Mouse (Mus musculus) olfactory bulb, adult 2 months (tissue): ENCODE results near the gene 3110082J24Rik. TPM values are rescaled to one million over a fixed set of nuclear protein-coding genes. Genes with fewer than 3 reads are reported as not detected.

Experiments used
- H3K27ac ChIP-seq: fragments of 200-500 bp; 2 replicates; pipeline ENCODE4 v1.5.1; 2012; ENCODE audit warnings: low read depth, low read length; ENCODE audit not compliant: insufficient read depth
- H3K4me1 ChIP-seq: fragments of 200-500 bp; 2 replicates; pipeline ENCODE4 v1.6.1; 2012; ENCODE audit warnings: low read length; ENCODE audit not compliant: control insufficient read depth, insufficient read depth
- H3K4me3 ChIP-seq: fragments of 200-500 bp; 2 replicates; pipeline ENCODE4 v1.5.1; 2012; ENCODE audit warnings: mild to moderate bottlenecking, low read depth, low read length, moderate library complexity; ENCODE audit not compliant: insufficient read depth
- CTCF ChIP-seq: fragments of 200-500 bp; IDR thresholded peaks from 2 replicates; pipeline ENCODE4 v1.5.1; 2012; ENCODE audit warnings: low read depth, mild to moderate bottlenecking, low read length, moderate library complexity; ENCODE audit not compliant: insufficient read depth
- POLR2A ChIP-seq: fragments of 200-500 bp; IDR thresholded peaks from 2 replicates; pipeline ENCODE4 v1.6.1; 2012; ENCODE audit warnings: mild to moderate bottlenecking, low read depth, low read length, moderate library complexity; ENCODE audit not compliant: insufficient read depth
- WGBS: fragments of 180-500 bp; shearing (Covaris S2); methylation state at CpG from one replicate; pipeline ENCODE4 v1.1.7; 2018; 5-methylcytosine and 5-hydroxymethylcytosine counted together
- polyA plus RNA-seq: library from polyadenylated mRNA; stranded (reverse); fragments of >200 nt; gene quantifications from 2 replicates; pipeline ENCODE4 v1.2.4, GENCODE M21; 2012; ENCODE audit warnings: low replicate concordance; ENCODE audit not compliant: missing spikeins, insufficient read depth, insufficient read length

Gene 3110082J24Rik
- polyA plus RNA-seq, 1 experiment = not detected

GRCm38 (mm10) chr5:30122481-30122880, 16.6 kb upstream of the 3110082J24Rik start:
- H3K27ac ChIP-seq = no peak overlapping the region
- no peak overlapping the region for H3K4me3 ChIP-seq
- 91% methylated on average over 6 of the region's 6 CpGs for WGBS
- no peak for TF ChIP-seq CTCF
- TF ChIP-seq POLR2A = no peak
- H3K4me1 ChIP-seq = peaks cover 6% of the 10 kb centered on the region

- H3K4me3 ChIP-seq = no peak overlapping the region
- 84% methylated on average over 7 of the region's 7 CpGs for WGBS
- H3K27ac ChIP-seq = no peak overlapping the region
- no peak for TF ChIP-seq CTCF
- TF ChIP-seq POLR2A = no peak
- H3K4me1 ChIP-seq = 0 out of 2 replicates have a peak, but pooled peaks cover 3% of the 10 kb centered on the region
Observed at GRCm38 (mm10) chr5:30120106-30120505, 14.2 kb upstream of the 3110082J24Rik start.

GRCm38 (mm10) chr5:30119163-30119562, 13.3 kb upstream of the 3110082J24Rik start:
- Histone ChIP-seq H3K27ac (no peak overlapping the region), H3K4me1 (peaks cover 11% of the 10 kb centered on the region), H3K4me3 (no peak overlapping the region)
- 64% methylated on average over 6 of the region's 6 CpGs for WGBS
- no peak for TF ChIP-seq POLR2A
- TF ChIP-seq CTCF = no peak

- Histone ChIP-seq H3K27ac (no peak overlapping the region), H3K4me1 (peaks cover 16% of the 10 kb centered on the region), H3K4me3 (no peak overlapping the region)
- TF ChIP-seq CTCF = no peak
- no peak for TF ChIP-seq POLR2A
- 91% methylated on average over 1 of the region's 1 CpGs for WGBS
Observed at GRCm38 (mm10) chr5:30118018-30118417, 12.1 kb upstream of the 3110082J24Rik start.

GRCm38 (mm10) chr5:30115718-30116117, 9.8 kb upstream of the 3110082J24Rik start:
- Histone ChIP-seq H3K4me3 (no peak overlapping the region), H3K4me1 (peaks cover 27% of the 10 kb centered on the region), H3K27ac (no peak overlapping the region)
- TF ChIP-seq POLR2A (no peak), CTCF (no peak)
- WGBS = 76% methylated on average over 10 of the region's 10 CpGs

GRCm38 (mm10) chr5:30114761-30115140, 8.9 kb upstream of the 3110082J24Rik start:
- no peak overlapping the region for H3K27ac ChIP-seq
- H3K4me1 ChIP-seq = peaks cover 30% of the 10 kb centered on the region
- peak overlapping the region; percentile 70 for H3K4me3 ChIP-seq
- TF ChIP-seq CTCF (no peak), POLR2A (no peak)
- WGBS = 14% methylated on average over 28 of the region's 28 CpGs

GRCm38 (mm10) chr5:30113881-30114760, 8.2 kb upstream of the 3110082J24Rik start:
- Histone ChIP-seq H3K27ac (no peak overlapping the region), H3K4me1 (peaks cover 30% of the 10 kb centered on the region), H3K4me3 (peak overlapping the region; percentile 70)
- TF ChIP-seq CTCF (peak; percentile 54; the same call in 1 of the 2 replicates), POLR2A (no peak; the same call in 1 of the 2 replicates)
- WGBS = 12% methylated on average over 102 of the region's 103 CpGs

GRCm38 (mm10) chr5:30112533-30113068, 6.7 kb upstream of the 3110082J24Rik start:
- no peak overlapping the region for H3K4me3 ChIP-seq
- no peak for TF ChIP-seq CTCF
- TF ChIP-seq POLR2A = no peak
- WGBS = 90% methylated on average over 3 of the region's 3 CpGs
- H3K4me1 ChIP-seq = peaks cover 32% of the 10 kb centered on the region
- no peak overlapping the region for H3K27ac ChIP-seq

- H3K4me3 ChIP-seq = no peak overlapping the region
- H3K27ac ChIP-seq = no peak overlapping the region
- 76% methylated on average over 3 of the region's 3 CpGs for WGBS
- peaks cover 34% of the 10 kb centered on the region for H3K4me1 ChIP-seq
- TF ChIP-seq CTCF = no peak
- TF ChIP-seq POLR2A = no peak
Observed at GRCm38 (mm10) chr5:30111771-30112170, 5.9 kb upstream of the 3110082J24Rik start.
